Mouse (Mus musculus) MEL-GATA-1-ER (cell line): ENCODE measurements at regions not wholly inside any gene's neighbourhood (a gene's known extent, or its start where the extent isn't known, plus 50 kb on each side); places are given as distances from the start of the nearest gene placed in this dataset.

ENCODE experiments used
- DNase-seq: peaks from one replicate; pipeline ENCODE4 v3.0.0-alpha.2; 2012; ENCODE audit warnings: low read depth; ENCODE audit errors: extremely low read depth

DNA sequence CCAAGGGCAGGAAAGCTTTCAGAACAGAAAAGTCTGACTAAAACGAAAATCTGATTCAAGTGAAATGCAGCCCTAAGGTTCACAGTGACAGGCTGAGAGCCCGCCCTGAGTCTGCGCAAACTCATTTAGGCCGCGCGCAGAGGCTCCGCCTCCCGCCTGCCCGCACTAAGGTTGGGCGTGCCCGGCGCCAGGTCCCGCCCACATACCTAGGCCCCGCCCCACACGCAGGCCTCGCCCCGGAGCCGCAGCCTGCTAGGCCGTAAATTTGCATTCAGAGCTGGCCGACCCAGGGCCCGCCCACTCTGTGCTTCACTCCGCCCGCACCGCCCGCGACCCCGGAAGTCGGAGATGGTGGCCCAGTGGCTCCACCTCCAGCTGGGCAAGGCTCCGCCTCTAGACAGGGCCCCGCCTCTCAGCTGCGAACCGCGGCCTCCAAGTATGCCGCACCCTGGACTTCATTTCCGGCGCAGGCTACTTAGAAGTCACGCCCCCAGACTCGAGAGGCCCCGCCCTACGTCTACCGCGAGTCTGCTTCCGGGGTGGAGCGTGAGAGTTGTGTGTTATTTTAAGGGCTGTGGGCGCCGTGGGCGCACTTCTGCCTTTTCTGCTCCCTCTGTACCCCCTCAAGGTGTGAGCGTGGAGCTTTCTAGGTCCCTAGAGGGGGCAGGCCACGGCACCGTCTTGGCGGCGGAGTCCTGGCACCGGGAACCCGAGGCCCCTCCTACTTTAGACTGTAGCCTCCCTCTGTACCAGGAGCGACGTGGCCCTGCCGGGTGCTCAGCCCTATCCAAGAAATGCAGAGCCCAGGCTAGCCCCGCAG is 52.3 kb upstream of the Wnt7b start:
- peak; percentile 86 for DNase-seq

DNA sequence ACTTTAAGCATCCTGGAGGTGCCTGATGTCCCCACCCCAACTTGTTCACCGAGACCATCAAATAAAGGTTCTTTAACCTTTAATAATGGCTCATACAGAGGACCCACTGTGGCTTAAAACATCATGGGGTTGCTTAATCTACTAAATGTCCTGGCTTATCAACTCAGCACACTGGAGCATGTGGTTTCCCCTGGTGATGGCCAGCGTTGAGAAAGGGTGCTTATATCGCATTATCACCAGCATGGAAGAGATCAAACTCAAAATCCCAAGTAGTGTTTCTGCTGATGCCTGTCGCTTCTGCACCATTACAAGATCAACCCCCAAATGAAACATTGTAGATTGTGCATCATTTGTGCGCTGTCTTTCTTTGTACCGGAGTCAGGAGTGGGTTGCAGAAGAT is 53.2 kb upstream of the Wnt7b start:
- DNase-seq: peak; percentile 80

GRCm38 (mm10) chr15:85639566-85639965 is 57.3 kb upstream of the Wnt7b start:
- DNase-seq: no peak

DNA sequence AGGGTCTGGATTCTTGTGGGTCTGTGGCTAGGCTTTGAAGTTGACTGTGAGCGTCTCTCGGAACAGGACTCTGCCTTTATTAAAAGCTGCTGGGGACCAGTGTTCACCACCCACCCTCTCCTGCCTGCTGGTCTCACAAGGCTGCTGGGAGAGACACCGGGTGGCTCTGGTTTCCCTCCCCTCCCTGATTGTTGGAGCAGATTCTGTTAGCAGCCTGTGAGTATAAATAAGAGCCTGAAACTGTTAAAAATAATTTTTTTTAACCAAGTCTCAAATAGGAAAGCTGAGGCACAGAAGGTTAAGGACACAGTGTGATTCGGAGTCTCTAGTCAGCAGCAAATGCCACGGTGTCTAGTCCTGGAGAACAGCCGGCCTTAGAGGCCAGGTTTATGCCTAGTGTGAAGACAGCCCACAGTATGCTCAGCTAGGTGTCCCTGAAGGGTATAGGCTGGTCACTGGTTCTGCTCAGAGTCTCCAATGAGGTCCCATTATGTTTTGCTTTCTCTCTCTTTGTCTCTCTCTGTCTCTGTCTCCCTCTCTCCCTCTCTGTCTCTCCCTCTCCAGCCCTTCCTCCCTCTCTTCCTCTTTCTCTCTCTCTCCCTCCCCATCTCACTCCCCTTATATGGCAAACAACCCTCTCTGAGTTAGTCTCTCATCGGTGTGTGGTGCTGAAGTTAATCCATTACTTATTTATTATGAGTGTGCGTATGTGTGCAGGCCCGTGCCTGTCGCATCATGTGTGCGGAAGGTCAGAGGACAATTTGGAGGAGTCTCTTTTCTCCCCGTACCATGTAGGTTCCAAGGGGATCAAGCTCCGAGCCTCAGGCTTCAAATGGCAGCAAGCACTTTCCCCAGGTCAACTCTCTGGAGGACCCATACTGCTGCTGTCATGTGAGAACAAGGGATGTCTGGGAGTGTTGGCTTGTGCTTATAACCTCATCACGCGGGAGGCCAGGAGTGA is 59.1 kb upstream of the Wnt7b start:
- no peak for DNase-seq

DNA sequence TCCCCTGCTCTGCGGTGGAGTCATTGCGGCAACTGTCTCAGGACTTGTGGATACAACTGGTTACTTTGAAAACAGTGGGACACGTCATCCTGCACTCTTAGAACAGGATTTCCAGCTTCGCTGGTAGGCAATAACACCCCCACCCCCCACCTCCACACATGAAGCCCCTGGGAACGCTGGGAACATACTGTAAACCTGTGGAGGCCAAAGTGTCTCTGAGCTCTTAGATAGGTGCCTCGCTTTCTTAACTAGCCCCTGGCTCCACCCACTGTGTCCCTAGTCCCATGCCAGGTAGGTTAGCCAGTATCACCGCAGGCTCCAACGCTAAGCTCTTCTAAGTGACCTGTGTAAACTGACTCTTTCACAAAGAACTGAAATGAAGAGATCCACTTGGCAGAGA is 63.1 kb upstream of the Wnt7b start:
- DNase-seq: no peak

DNA sequence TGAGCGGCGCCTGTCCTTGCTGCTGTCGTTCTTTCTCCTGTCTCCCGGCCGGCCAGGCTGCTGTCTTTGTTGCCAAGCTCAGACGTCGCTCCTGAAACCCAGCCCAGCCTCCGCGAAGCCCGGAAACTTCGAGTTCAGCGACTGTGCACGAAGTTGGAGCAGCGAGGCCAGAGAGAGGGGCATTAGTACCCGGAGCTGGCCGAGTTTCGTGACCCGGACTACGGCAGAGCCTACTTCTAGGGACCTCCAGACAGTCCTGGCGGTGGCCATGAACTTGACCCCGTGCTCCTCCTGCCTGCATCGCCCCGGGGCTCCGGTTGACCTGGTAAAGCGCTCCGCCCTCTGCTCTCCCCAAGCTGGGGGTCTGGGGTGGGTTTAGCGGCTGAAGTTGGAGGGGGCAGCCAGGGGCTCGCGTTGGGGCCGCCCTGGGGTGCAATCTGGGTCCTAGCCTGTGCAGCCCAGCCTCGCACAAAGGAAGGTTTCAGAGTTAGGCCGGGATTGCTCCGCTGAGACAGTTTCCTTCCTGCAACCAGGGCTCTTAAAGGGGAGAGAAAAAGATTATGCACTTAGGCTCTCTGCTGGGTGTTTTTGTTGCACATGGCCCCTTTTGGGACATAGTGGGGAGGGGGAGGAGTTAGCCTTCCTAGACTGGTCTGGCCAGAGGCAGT is 63.8 kb upstream of the Wnt7b start:
- no peak for DNase-seq

- no peak for DNase-seq
Observed at GRCm38 (mm10) chr15:85646639-85647277, 64.5 kb upstream of the Wnt7b start.

DNA sequence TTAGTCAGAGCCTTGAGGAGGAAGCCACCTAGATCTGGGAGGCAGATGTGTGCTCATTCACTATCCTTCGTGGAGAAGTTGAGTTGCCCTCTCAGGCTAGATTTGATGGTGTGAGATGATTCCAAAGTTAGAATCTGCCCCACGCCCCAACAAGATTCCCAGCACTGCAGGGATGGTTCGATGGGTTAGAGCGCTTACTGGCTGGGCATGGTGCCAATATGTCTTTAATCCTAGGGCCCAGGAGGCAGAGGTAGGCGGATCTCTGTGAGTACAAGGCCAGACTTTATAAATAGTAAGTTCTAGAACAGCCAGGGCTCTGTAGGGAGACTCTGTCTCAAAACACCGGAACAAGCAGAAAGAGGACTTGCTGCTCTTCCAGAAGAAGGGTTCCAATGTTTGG is 65.3 kb upstream of the Wnt7b start:
- DNase-seq: no peak

DNA sequence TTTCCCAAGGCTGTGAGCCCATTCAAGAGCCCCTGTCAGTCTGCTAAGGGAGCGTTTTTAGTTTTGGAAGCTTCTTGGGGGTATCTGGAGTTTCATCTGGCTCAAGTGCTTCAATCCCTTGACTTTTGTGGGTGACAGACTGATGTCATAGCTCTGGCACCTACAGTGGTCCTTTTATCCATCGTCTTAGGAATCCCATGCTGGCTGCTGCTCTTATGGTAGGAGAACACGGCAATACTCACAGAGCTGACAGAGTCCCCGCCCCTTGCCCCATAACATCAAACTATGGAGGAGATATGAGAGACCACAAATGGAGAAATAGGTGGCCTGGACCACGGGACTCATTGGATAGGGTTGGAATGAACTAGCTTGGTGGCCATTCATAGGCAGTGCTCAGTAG is 68.0 kb upstream of the Wnt7b start:
- DNase-seq: no peak

DNA sequence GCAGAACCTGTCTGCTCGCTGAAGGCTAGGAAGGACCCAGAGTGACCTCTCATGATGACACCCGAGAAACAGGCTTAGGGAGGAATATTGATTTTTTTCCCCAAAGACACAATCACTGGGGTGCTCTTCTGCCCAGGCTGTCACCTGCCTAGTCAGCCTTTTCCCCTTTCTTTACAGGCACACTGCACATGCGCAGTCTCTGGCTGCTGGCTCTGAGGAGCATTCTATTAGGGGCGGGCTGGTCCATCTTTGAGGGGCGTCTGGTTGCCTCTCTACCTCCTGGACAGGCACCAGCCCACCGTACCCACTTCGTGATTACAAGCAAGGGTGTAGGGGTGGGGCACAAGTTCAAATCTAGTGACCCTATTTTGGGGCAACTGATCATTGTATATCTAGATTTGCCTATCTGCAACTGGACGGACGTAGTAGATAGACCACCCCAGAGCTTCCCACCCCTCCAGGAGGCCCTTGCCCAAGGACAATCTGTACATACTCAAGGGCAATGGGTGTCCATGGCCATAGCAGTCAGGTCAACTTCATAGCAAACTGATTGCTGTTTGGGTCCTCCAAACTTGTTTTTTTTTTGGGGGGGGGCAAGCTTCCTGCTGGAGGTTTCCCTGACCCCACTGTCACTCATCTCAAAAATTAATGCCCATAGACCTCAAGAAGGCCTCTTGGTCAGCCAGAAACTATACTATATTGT is 69.6 kb upstream of the Wnt7b start:
- DNase-seq: no peak

DNA sequence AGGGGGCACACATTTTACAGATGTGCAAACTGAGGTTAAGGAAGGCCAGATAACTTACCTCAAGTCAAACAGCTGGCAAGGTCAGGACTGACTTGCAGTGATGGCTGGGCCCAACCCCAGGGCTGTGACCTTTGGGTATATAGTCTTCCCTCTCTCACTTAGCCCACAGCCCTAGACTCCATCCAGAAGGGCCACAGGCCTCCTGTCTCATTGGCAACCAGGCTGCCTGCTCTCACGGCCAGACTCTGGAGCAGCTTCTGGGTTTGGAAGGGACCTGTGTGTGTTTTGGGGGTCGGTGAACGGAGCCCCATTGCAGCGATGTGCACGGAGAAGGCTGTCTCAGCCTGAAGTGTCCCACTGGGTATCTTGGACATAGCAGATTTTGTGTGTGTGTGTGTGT is 70.2 kb upstream of the Wnt7b start:
- DNase-seq: no peak

- DNase-seq: no peak
Observed at GRCm38 (mm10) chr15:85652871-85653337, 70.6 kb upstream of the Wnt7b start.

- DNase-seq: peak; percentile 65
Observed at GRCm38 (mm10) chr15:85653421-85654401, 71.4 kb upstream of the Wnt7b start.

GRCm38 (mm10) chr15:85654791-85655190 is 72.5 kb upstream of the Wnt7b start:
- no peak for DNase-seq

- DNase-seq: no peak
Observed at GRCm38 (mm10) chr15:85655751-85656167, 73.5 kb upstream of the Wnt7b start.

- DNase-seq: no peak
Observed at GRCm38 (mm10) chr15:85656852-85657251, 74.6 kb upstream of the Wnt7b start.

GRCm38 (mm10) chr15:85657441-85657989 is 75.2 kb upstream of the Wnt7b start:
- peak; percentile 66 for DNase-seq

DNA sequence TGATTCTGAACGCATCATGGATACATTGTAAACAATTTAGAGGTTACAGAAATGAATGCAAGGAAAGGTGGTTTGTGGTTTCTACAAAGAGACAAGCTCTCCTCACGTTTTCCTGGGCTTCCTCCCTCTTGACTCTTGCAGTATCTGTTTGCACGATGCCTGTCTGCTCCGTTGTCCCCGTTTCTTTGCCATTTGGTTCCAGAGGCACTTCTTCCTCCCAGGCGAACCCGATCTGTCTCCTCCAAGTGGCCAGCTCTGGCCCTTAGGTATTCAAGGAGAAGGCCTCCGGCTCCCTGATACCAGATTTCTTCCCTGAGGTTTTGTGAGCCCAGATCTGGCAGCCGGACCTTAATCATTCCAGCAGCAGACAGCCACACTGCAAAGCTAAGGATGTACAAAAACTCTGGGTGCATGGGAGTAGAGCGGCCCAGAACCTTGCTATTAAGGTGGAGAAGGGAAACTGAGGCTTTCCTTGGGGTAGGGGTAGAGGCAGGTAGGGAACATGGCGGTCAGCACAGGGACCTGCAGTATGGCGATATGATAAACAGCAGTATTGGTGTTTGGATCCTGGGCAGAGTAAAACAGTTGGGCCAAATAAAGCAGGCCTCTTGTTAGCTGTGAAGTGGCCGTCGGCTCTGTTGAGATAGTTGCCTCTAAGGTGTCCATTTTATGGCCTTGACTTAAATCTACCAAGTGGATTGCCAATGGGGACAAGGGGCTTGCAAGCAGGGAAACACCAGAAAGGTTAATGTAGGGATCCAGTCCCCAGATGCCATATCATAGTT is 76.0 kb upstream of the Wnt7b start:
- DNase-seq: no peak
